Mouse (Mus musculus) stomach, postnatal 0 days (tissue): Measurements from ENCODE around the gene Ifna5. TPM values are rescaled to one million over a fixed set of nuclear protein-coding genes. Genes with fewer than 3 reads are reported as not detected.

Experiments used
- ATAC-seq: fragments of 200-750 bp; cut with Nextera tagmentation; 2 replicates; pipeline ENCODE4 v1.8.0; 2017; ENCODE audit not compliant: low FRiP score, low TSS enrichment
- DNase-seq: peaks from one replicate; pipeline ENCODE4 v3.0.0-alpha.2; 2016; ENCODE audit warnings: low spot score
- H3K27ac ChIP-seq: fragments of 300-500 bp; sonication (generic); replicated peaks from 2 replicates; pipeline ENCODE4 v1.5.1; 2014; ENCODE audit warnings: mild to moderate bottlenecking, control low read depth
- H3K27me3 ChIP-seq: fragments of 300-500 bp; sonication (generic); 2 replicates; pipeline ENCODE4 v1.6.1; 2014; ENCODE audit warnings: low read length; ENCODE audit not compliant: control insufficient read depth, insufficient read depth
- H3K36me3 ChIP-seq: fragments of 300-500 bp; sonication (generic); 2 replicates; pipeline ENCODE4 v1.6.1; 2014; ENCODE audit warnings: low read length, mixed read lengths; ENCODE audit not compliant: control insufficient read depth, insufficient read depth
- H3K4me1 ChIP-seq: fragments of 300-500 bp; sonication (generic); replicated peaks from 2 replicates; pipeline ENCODE4 v1.6.1; 2014; ENCODE audit warnings: antibody characterized with exemption; ENCODE audit not compliant: control insufficient read depth, insufficient read depth
- H3K4me2 ChIP-seq: fragments of 300-500 bp; sonication (generic); replicated peaks from 2 replicates; pipeline ENCODE4 v1.6.1; 2014; ENCODE audit warnings: low read depth, mild to moderate bottlenecking, control low read depth, moderate library complexity
- H3K4me3 ChIP-seq: fragments of 300-500 bp; sonication (generic); 2 replicates; pipeline ENCODE4 v1.5.1; 2014; ENCODE audit warnings: low read depth, low read length, control low read depth
- H3K9ac ChIP-seq: fragments of 300-500 bp; sonication (generic); 2 replicates; pipeline ENCODE4 v1.6.1; 2014; ENCODE audit warnings: mild to moderate bottlenecking, low read length, control low read depth, mixed read lengths
- H3K9me3 ChIP-seq: fragments of 300-500 bp; sonication (generic); 2 replicates; pipeline ENCODE4 v1.6.1; 2016; ENCODE audit warnings: low read length; ENCODE audit not compliant: control insufficient read depth
- CTCF ChIP-seq: IDR thresholded peaks from 2 replicates; pipeline ENCODE4 v1.5.1; 2016; ENCODE audit warnings: antibody characterized with exemption, low read depth, mild to moderate bottlenecking, moderate library complexity
- EP300 ChIP-seq: optimal IDR thresholded peaks from 2 replicates; pipeline ENCODE3; 2016; ENCODE audit warnings: antibody characterized with exemption
- WGBS: fragments of 180-500 bp; shearing (Covaris S2); extraction: QIAGEN DNeasy Blood & Tissue Kit; methylation state at CpG from one replicate; pipeline ENCODE4 v1.1.7; 2014; 5-methylcytosine and 5-hydroxymethylcytosine counted together
- polyA plus RNA-seq: library from polyadenylated mRNA; unstranded; fragments of >200 nt; fragmentation: Nextera tagmentation; extraction: Ambion mirVana; gene quantifications from 2 replicates; pipeline ENCODE4 v1.2.1, GENCODE M21; 2015

The Ifna5 gene
- polyA plus RNA-seq, 1 experiment from 2014 or later = not detected

DNA sequence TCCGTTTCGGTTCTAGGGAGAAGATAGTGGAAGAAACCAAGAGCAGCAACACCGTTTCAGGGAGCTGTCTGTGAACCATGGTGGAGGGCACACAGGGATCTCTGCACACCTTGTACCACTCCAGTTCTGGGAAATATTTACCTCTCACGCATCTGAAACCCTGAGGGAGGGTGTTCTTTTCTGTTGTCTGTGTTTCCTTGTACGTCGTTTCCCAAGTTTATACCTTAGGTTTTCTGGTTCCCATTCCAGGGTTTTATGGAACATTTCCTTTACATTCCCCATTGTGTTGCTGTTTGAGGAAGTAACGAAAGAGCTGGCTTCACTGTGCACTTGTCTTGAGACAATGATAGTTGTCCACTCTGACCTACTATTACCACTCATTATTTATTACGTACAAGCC, 44.8 kb downstream of the Ifna5 start, which contains the start of gene Ifne:
Gene Ifne, minus strand, starts transcription at position 101 of the 400 bp plus-strand sequence.
- H3K4me2 ChIP-seq = no peak within 1 kb of the TSS
- TF ChIP-seq EP300 (no peak), CTCF (no peak)
- H3K36me3 ChIP-seq = no peaks in the 10 kb centered on the region
- H3K27me3 ChIP-seq = no peaks in the 10 kb centered on the region
- H3K9me3 ChIP-seq = no peaks in the 10 kb centered on the region
- no peaks in the 10 kb centered on the region for H3K4me1 ChIP-seq
- DNase-seq (no peak), ATAC-seq (peak; percentile 64)
- no peak within 1 kb of the TSS for H3K4me3 ChIP-seq
- peak within 1 kb of the TSS; percentile 67 for H3K27ac ChIP-seq
- 76% methylated on average over 8 of the region's 8 CpGs for WGBS
- no peak within 1 kb of the TSS for H3K9ac ChIP-seq

Other genes with a start within 250 kb of the Ifna5 start
- not detected in 2 replicates for gene Ifna9, start 243.1 kb upstream of the Ifna5 start, polyA plus RNA-seq
- not detected in 2 replicates for gene Ifna12, start 232.1 kb upstream of the Ifna5 start, polyA plus RNA-seq
- not detected in 2 replicates for gene C87499, start 201.1 kb upstream of the Ifna5 start, polyA plus RNA-seq
- not detected in 2 replicates for gene Ifna13, start 191.1 kb upstream of the Ifna5 start, polyA plus RNA-seq
- gene Ifna16, start 158.6 kb upstream of the Ifna5 start, polyA plus RNA-seq = not detected in 2 replicates
- not detected in 2 replicates for gene Ifna2, start 151.6 kb upstream of the Ifna5 start, polyA plus RNA-seq
- gene Ifnab, start 144.2 kb upstream of the Ifna5 start, polyA plus RNA-seq = not detected in 2 replicates
- 0.19 and 0.51 TPM in 2 replicates for gene Gm26566, start 113.7 kb upstream of the Ifna5 start, polyA plus RNA-seq
- gene Klhl9, start 113.1 kb upstream of the Ifna5 start, polyA plus RNA-seq = 39.8 and 40.6 TPM in 2 replicates
- not detected in 2 replicates for gene Gm13271, start 80.7 kb upstream of the Ifna5 start, polyA plus RNA-seq
- 0.21 and 0.24 TPM in 2 replicates for gene Gm13283, start 75.4 kb upstream of the Ifna5 start, polyA plus RNA-seq
- gene Gm13290, start 61.7 kb upstream of the Ifna5 start, polyA plus RNA-seq = 0.55 TPM in 1 of 2 replicates, not detected in the other
- not detected in 2 replicates for gene Gm13289, start 58.6 kb upstream of the Ifna5 start, polyA plus RNA-seq
- not detected in 2 replicates for gene Gm13272, start 55.7 kb upstream of the Ifna5 start, polyA plus RNA-seq
- 0.25 and 0.47 TPM in 2 replicates for gene Ifnz, start 53.4 kb upstream of the Ifna5 start, polyA plus RNA-seq
- 0.45 TPM in 1 of 2 replicates, not detected in the other for gene Gm13276, start 49.8 kb upstream of the Ifna5 start, polyA plus RNA-seq
- gene Gm13277, start 46.9 kb upstream of the Ifna5 start, polyA plus RNA-seq = not detected in 2 replicates
- not detected in 2 replicates for gene Gm13278, start 44.0 kb upstream of the Ifna5 start, polyA plus RNA-seq
- not detected in 2 replicates for gene Gm13275, start 41.0 kb upstream of the Ifna5 start, polyA plus RNA-seq
- gene Gm13279, start 38.1 kb upstream of the Ifna5 start, polyA plus RNA-seq = not detected in 2 replicates
- 0.92 and 1.3 TPM in 2 replicates for gene Gm13285, start 35.9 kb upstream of the Ifna5 start, polyA plus RNA-seq
- gene Gm13287, start 32.3 kb upstream of the Ifna5 start, polyA plus RNA-seq = not detected in 2 replicates
- not detected in 2 replicates for gene Gm13288, start 30.0 kb upstream of the Ifna5 start, polyA plus RNA-seq
- not detected in 2 replicates for gene Ifna7, start 19.3 kb upstream of the Ifna5 start, polyA plus RNA-seq
- not detected in 2 replicates for gene Ifna11, start 15.6 kb upstream of the Ifna5 start, polyA plus RNA-seq
- gene Ifna6, start 8.1 kb upstream of the Ifna5 start, polyA plus RNA-seq = not detected in 2 replicates
- gene Ifna4, start 6.3 kb downstream of the Ifna5 start, polyA plus RNA-seq = not detected in 2 replicates
- not detected in 2 replicates for gene Ifna1, start 14.6 kb downstream of the Ifna5 start, polyA plus RNA-seq
- 0.85 and 1.1 TPM in 2 replicates for gene Ifne, start 44.7 kb downstream of the Ifna5 start, polyA plus RNA-seq